Comparison of ENCODE assay signal across 7 mouse cellular contexts in genomic region chr12:74316344-74316973, GRCm38 (mm10). TPM values are rescaled to one million over a fixed set of nuclear protein-coding genes. Genes with fewer than 3 reads are reported as not detected.
A peak's percentile ranks its signal among the peaks of the same experiment; 100 is the strongest.
DNase-seq lines count a peak whose midpoint lies in the region; ATAC-seq and TF ChIP-seq lines count a peak whose summit lies in the region.

Gene Gm11042 (minus strand): TSS chr12:74316394.

- H3K36me3 ChIP-seq in lung, postnatal 0 days (ENCODE audit: insufficient read depth, low read length): no peaks in the 10 kb centered on the region
- no peaks in the 10 kb centered on the region for H3K36me3 ChIP-seq in macrophage (ENCODE audit: inconsistent target)

- no peaks in the 10 kb centered on the region for H3K4me1 ChIP-seq in lung, postnatal 0 days (ENCODE audit: insufficient read depth, low read depth, low read length)

- TF ChIP-seq EP300 in lung, postnatal 0 days (IDR thresholded peaks at IDR 0.05): no peak

- H3K79me2 ChIP-seq in macrophage (ENCODE audit: inconsistent target): no peaks in the 10 kb centered on the region

- H3K4me3 ChIP-seq in lung, postnatal 0 days (ENCODE audit: low read depth, low read length): peak within 1 kb of the TSS; percentile 55
- peak within 1 kb of the TSS; percentile 43 for H3K4me3 ChIP-seq in macrophage (ENCODE audit: inconsistent target)

- 34% methylated on average over 14 of the region's 18 CpGs for WGBS in lung, postnatal 0 days
- 44% methylated on average over 9 of the region's 18 CpGs for WGBS in macrophage (ENCODE audit: missing documents)

- H3K9me3 ChIP-seq in lung, postnatal 0 days (ENCODE audit: low read length): no peaks in the 10 kb centered on the region

- H3K27ac ChIP-seq in lung, postnatal 0 days (ENCODE audit: low read length): peak within 1 kb of the TSS; percentile 59; the same call in 1 of the 2 replicates
- no peak within 1 kb of the TSS for H3K27ac ChIP-seq in macrophage

- peak; percentile 63 for ATAC-seq in lung, postnatal 0 days
- ATAC-seq in common myeloid progenitor, adult 5-6 weeks (replicated peaks; ENCODE audit: low read depth, poor library complexity, severe bottlenecking): peak; percentile 27
- ATAC-seq in hematopoietic stem cell, adult 5-6 weeks (replicated peaks in 1 of 2; ENCODE audit: insufficient read depth in 1 of 2, low FRiP score in 2 of 2, low TSS enrichment in 1 of 2, low read depth in 1 of 2, poor library complexity in 2 of 2, severe bottlenecking in 2 of 2): peak; percentile 14 to 57; a peak in 3 of 4 replicates

- DNase-seq in lung, postnatal 0 days (ENCODE audit: low spot score): no peak
- DNase-seq in lung, postnatal 14 days: no peak
- no peak for DNase-seq in urinary bladder, postnatal 25 days (ENCODE audit: low spot score)
- DNase-seq in ovary, adult 18-20 months (ENCODE audit: low spot score): no peak

- 0 out of 2 replicates have a peak within 1 kb of the TSS, but pooled peaks have one; percentile 16 for H3K9ac ChIP-seq in lung, postnatal 0 days (replicated peaks; ENCODE audit: low read depth)

- no peaks in the 10 kb centered on the region for H3K27me3 ChIP-seq in lung, postnatal 0 days (replicated peaks; ENCODE audit: insufficient read depth, low read length)

- no peak for TF ChIP-seq CTCF in lung, postnatal 0 days (IDR thresholded peaks at IDR 0.05)

- H3K4me2 ChIP-seq in lung, postnatal 0 days (replicated peaks; ENCODE audit: low read depth, low read length): peak within 1 kb of the TSS; percentile 51

RNA-seq across cellular contexts. Expression of gene Gm11042, which starts in this region (rescaled TPM):
- polyA plus RNA-seq in lung, postnatal 0 days (2015; fragmentation: Nextera tagmentation; extraction: Ambion mirVana): not detected in 2 replicates
- not detected in 2 replicates for total RNA-seq in common myeloid progenitor, adult 5-6 weeks (2017)
- not detected in 2 replicates for total RNA-seq in hematopoietic stem cell, adult 5-6 weeks (2017)
- not detected for total RNA-seq in macrophage (2018; cell fraction: chromatin; rRNA removed)
- not detected for total RNA-seq in macrophage (2018; cell fraction: cytosol; rRNA removed)
- total RNA-seq in macrophage (2018; cell fraction: nucleus; rRNA removed): not detected
- not detected in 3 replicates for polyA plus RNA-seq in macrophage (2018)

Comparison
In these comparisons a context has a peak if more than half of its experiments do, and no peak if none do; other contexts are left out.
1. Peak in ATAC-seq, H3K4me3 ChIP-seq, H3K27ac ChIP-seq, H3K9ac ChIP-seq and H3K4me2 ChIP-seq in lung, postnatal 0 days; RNA of the gene not detected or under 1 TPM.
2. Peak in ATAC-seq in common myeloid progenitor, adult 5-6 weeks; RNA of the gene not detected or under 1 TPM.
3. Peak in ATAC-seq in hematopoietic stem cell, adult 5-6 weeks; RNA of the gene not detected or under 1 TPM.